Mouse (Mus musculus): ENCODE results near the gene Wdr11.

The Wdr11 gene

GRCm38 (mm10) chr7:129653791-129654271, 62.2 kb downstream of the Wdr11 start:
- DNase-seq (ENCODE audit: low spot score): peak; percentile 86

- no peak for DNase-seq (ENCODE audit: low spot score)
Measured at GRCm38 (mm10) chr7:129654923-129655322, 63.3 kb downstream of the Wdr11 start.

- no peak for DNase-seq (ENCODE audit: low spot score)
Measured at GRCm38 (mm10) chr7:129655604-129656226, 64.1 kb downstream of the Wdr11 start.

GRCm38 (mm10) chr7:129657867-129658266, 66.2 kb downstream of the Wdr11 start:
- no peak for DNase-seq (ENCODE audit: low spot score)

- DNase-seq (ENCODE audit: low spot score): no peak
Measured at GRCm38 (mm10) chr7:129659755-129660154, 68.1 kb downstream of the Wdr11 start.

- no peak for DNase-seq (ENCODE audit: low spot score)
Measured at GRCm38 (mm10) chr7:129660546-129660945, 68.9 kb downstream of the Wdr11 start.

- no peak for DNase-seq (ENCODE audit: low spot score)
Measured at GRCm38 (mm10) chr7:129662051-129662789, 70.6 kb downstream of the Wdr11 start.

GRCm38 (mm10) chr7:129663781-129664505, 72.3 kb downstream of the Wdr11 start:
- peak; percentile 10 for DNase-seq (ENCODE audit: low spot score)

- no peak for DNase-seq (ENCODE audit: low spot score)
Measured at GRCm38 (mm10) chr7:129665411-129665810, 73.7 kb downstream of the Wdr11 start.

- peak; percentile 86 for DNase-seq (ENCODE audit: low spot score)
Measured at GRCm38 (mm10) chr7:129665921-129666320, 74.3 kb downstream of the Wdr11 start.

- no peak for DNase-seq (ENCODE audit: low spot score)
Measured at GRCm38 (mm10) chr7:129666526-129666925, 74.9 kb downstream of the Wdr11 start.

- DNase-seq (ENCODE audit: low spot score): no peak
Measured at GRCm38 (mm10) chr7:129670280-129670679, 78.6 kb downstream of the Wdr11 start.

GRCm38 (mm10) chr7:129671675-129672651, 80.3 kb downstream of the Wdr11 start:
- DNase-seq (ENCODE audit: low spot score): no peak

- no peak for DNase-seq (ENCODE audit: low spot score)
Measured at GRCm38 (mm10) chr7:129673776-129674175, 82.1 kb downstream of the Wdr11 start.

- no peak for DNase-seq (ENCODE audit: low spot score)
Measured at GRCm38 (mm10) chr7:129674558-129674957, 82.9 kb downstream of the Wdr11 start.

GRCm38 (mm10) chr7:129675852-129676251, 84.2 kb downstream of the Wdr11 start:
- DNase-seq (ENCODE audit: low spot score): no peak

GRCm38 (mm10) chr7:129677141-129677540, 85.5 kb downstream of the Wdr11 start:
- no peak for DNase-seq (ENCODE audit: low spot score)

- peak; percentile 32 for DNase-seq (ENCODE audit: low spot score)
Measured at GRCm38 (mm10) chr7:129678431-129678830, 86.8 kb downstream of the Wdr11 start.

- DNase-seq (ENCODE audit: low spot score): no peak
Measured at GRCm38 (mm10) chr7:129678972-129679371, 87.3 kb downstream of the Wdr11 start.

GRCm38 (mm10) chr7:129680534-129681210, 89.0 kb downstream of the Wdr11 start:
- peak; percentile 69 for DNase-seq (ENCODE audit: low spot score)

- DNase-seq (ENCODE audit: low spot score): no peak
Measured at GRCm38 (mm10) chr7:129682525-129682924, 90.9 kb downstream of the Wdr11 start.

All from urinary bladder, postnatal 14 days (tissue).